In genomic region chr12:80811646-80812509, GRCm38 (mm10) we compare ENCODE assay signal across 10 mouse cellular contexts. TPM values are rescaled to one million over a fixed set of nuclear protein-coding genes. Genes with fewer than 3 reads are reported as not detected.
DNase-seq lines count a peak whose midpoint lies in the region; ATAC-seq and TF ChIP-seq lines count a peak whose summit lies in the region.
"Had no signal": no experiment of that assay in that cellular context is flagged by ENCODE, and none has a peak within 500 bp of the region (broad histone marks: within the 10 kb centered on the region; RNA-seq: fewer than 3 reads in every experiment).

No protein-coding gene starts in this region.

- H3K36me3 ChIP-seq in liver, embryonic 14.5 days (replicated peaks; ENCODE audit: control insufficient read depth, insufficient read depth, low read depth), result no peaks in the 10 kb centered on the region; the same call in 1 of the 2 replicates
- H3K36me3 ChIP-seq in kidney, embryonic 15.5 days, result no peaks in the 10 kb centered on the region

- no peaks in the 10 kb centered on the region for H3K9me3 ChIP-seq in liver, embryonic 14.5 days (ENCODE audit: control insufficient read depth, low read length)
- no peaks in the 10 kb centered on the region for H3K9me3 ChIP-seq in kidney, embryonic 15.5 days (replicated peaks)

- peak; percentile 69 for ATAC-seq in liver, embryonic 14.5 days (ENCODE audit: insufficient read depth)
- ATAC-seq in kidney, embryonic 15.5 days (replicated peaks; ENCODE audit: low FRiP score), result no peak
- no peak for ATAC-seq in cerebellum, adult (ENCODE audit: insufficient number of reproducible peaks, low FRiP score, low TSS enrichment)

- H3K4me2 ChIP-seq in liver, embryonic 14.5 days (ENCODE audit: low read depth), result peak overlapping the region; percentile 53
- no peak overlapping the region for H3K4me2 ChIP-seq in kidney, embryonic 15.5 days

- H3K4me1 ChIP-seq in liver, embryonic 14.5 days (replicated peaks; ENCODE audit: control insufficient read depth in 2 of 2, insufficient read depth in 2 of 2, low read length in 1 of 2), result peaks cover 69% of the 10 kb centered on the region in 2 experiments
- peaks cover 36% of the 10 kb centered on the region for H3K4me1 ChIP-seq in kidney, embryonic 15.5 days

- intact Hi-C loops in gastrocnemius, adult 2 months (cut with DNase I), result no loop called here

- peak overlapping the region; percentile 23; the same call in 1 of the 2 replicates for H3K4me3 ChIP-seq in gastrocnemius, adult 2 months
- H3K4me3 ChIP-seq in liver, embryonic 14.5 days (ENCODE audit: insufficient read depth in 1 of 2, low read depth in 2 of 2, low read length in 2 of 2), result no peak overlapping the region
- H3K4me3 ChIP-seq in kidney, embryonic 15.5 days (replicated peaks), result no peak overlapping the region

- peak; percentile 71 for TF ChIP-seq EP300 in liver, embryonic 14.5 days (IDR thresholded peaks at IDR 0.05; ENCODE audit: low read depth)

- H3K27me3 ChIP-seq in liver, embryonic 14.5 days (ENCODE audit: control insufficient read depth, insufficient read depth, low read length), result no peaks in the 10 kb centered on the region
- no peaks in the 10 kb centered on the region for H3K27me3 ChIP-seq in kidney, embryonic 15.5 days
- H3K27me3 ChIP-seq: CH12.LX had no signal

- no peak overlapping the region for H3K9ac ChIP-seq in liver, embryonic 14.5 days (replicated peaks)
- H3K9ac ChIP-seq in kidney, embryonic 15.5 days, result no peak overlapping the region

- no peak for DNase-seq in gastrocnemius, adult 2 months
- no peak for DNase-seq in gastrocnemius, postnatal 10 days
- peak; percentile 64 for DNase-seq in 416B (ENCODE audit: low read depth)
- peak; percentile 12 for DNase-seq in embryo, embryonic 9.5 days (ENCODE audit: extremely low spot score)
- peak in 1 of 3 experiments; percentile 39 for DNase-seq in liver, embryonic 14.5 days (ENCODE audit: low read depth in 3 of 3, low spot score in 3 of 3)
- DNase-seq in spleen, postnatal 36 days (ENCODE audit: low spot score in 2 of 2), result no peak
- DNase-seq: left cerebral cortex, postnatal 4 days had no signal

- peak overlapping the region; percentile 76 for H3K27ac ChIP-seq in gastrocnemius, adult 2 months
- peak overlapping the region; percentile 17 for H3K27ac ChIP-seq in liver, embryonic 14.5 days
- no peak overlapping the region for H3K27ac ChIP-seq in kidney, embryonic 15.5 days

- WGBS in liver, embryonic 14.5 days (ENCODE audit: insufficient replicate concordance), result 7% methylated on average over 6 of the region's 6 CpGs
- 50% methylated on average over 6 of the region's 6 CpGs for WGBS in kidney, embryonic 15.5 days

- no peak for TF ChIP-seq CTCF in gastrocnemius, adult 2 months (IDR thresholded peaks at IDR 0.05)
- no peak for TF ChIP-seq CTCF in liver, embryonic 14.5 days (IDR thresholded peaks at IDR 0.05; ENCODE audit: low read depth)

RNA-seq across cellular contexts. Expression of gene Susd6, which starts 21.6 kb away (rescaled TPM):
- 10 to 100 TPM; 37.7 to 41.1 TPM for total RNA-seq in gastrocnemius, adult 2 months (2021)
- 10 to 100 TPM; 28.6 to 29.2 TPM for total RNA-seq in gastrocnemius, postnatal 10 days (2021)
- polyA plus RNA-seq in liver, embryonic 14.5 days (2012; rRNA removed), result 11.0 and 11.1 TPM in 2 replicates
- 11.6 and 13.9 TPM in 2 replicates for polyA plus RNA-seq in liver, embryonic 14.5 days (2014; fragmentation: Nextera tagmentation; extraction: Ambion mirVana)
- polyA plus RNA-seq in kidney, embryonic 15.5 days (2015; fragmentation: Nextera tagmentation; extraction: Ambion mirVana), result 15.2 and 15.6 TPM in 2 replicates

RNA-seq across cellular contexts. Expression of gene Ccdc177, which starts 51.4 kb away (rescaled TPM):
- total RNA-seq in gastrocnemius, adult 2 months (2021), result not detected
- total RNA-seq in gastrocnemius, postnatal 10 days (2021), result under 1 TPM; 0.07 to 0.09 TPM
- polyA plus RNA-seq in liver, embryonic 14.5 days (2012; rRNA removed), result 0.01 TPM in 1 of 2 replicates, not detected in the other
- not detected in 2 replicates for polyA plus RNA-seq in liver, embryonic 14.5 days (2014; fragmentation: Nextera tagmentation; extraction: Ambion mirVana)
- polyA plus RNA-seq in kidney, embryonic 15.5 days (2015; fragmentation: Nextera tagmentation; extraction: Ambion mirVana), result 0.14 and 0.17 TPM in 2 replicates
- total RNA-seq: CH12.LX had no signal

Comparison
In these comparisons a context has a peak if more than half of its experiments do, and no peak if none do; other contexts are left out.
1. DNase-seq: peak in 416B (single experiment) and embryo, embryonic 9.5 days (single experiment); none in gastrocnemius, adult 2 months (single experiment), gastrocnemius, postnatal 10 days (single experiment) and spleen, postnatal 36 days (0 of 2).